Mouse (Mus musculus): ENCODE data around the gene Adam15.

GRCm38 (mm10) chr3:89331561-89331960 lies 18.2 kb downstream of the Adam15 start:
- no peak for TF ChIP-seq CTCF (IDR thresholded peaks at IDR 0.05; ENCODE audit: borderline replicate concordance, insufficient read depth, low read length)
- no peak for TF ChIP-seq POLR2A (IDR thresholded peaks at IDR 0.05; ENCODE audit: low read depth, low read length)

Data from embryonic fibroblast, embryonic 13.5 days (primary cell).